Mouse (Mus musculus) mammary gland, adult 2 months (tissue): ENCODE measurements around the gene Gm28036. TPM values are rescaled to one million over a fixed set of nuclear protein-coding genes. Genes with fewer than 3 reads are reported as not detected.

Experiments
- polyA plus RNA-seq: library from polyadenylated mRNA; depleted of rRNA; stranded (reverse); fragments of >200 nt; gene quantifications from 2 replicates; pipeline ENCODE4 v1.2.3, GENCODE M21; 2012; ENCODE audit warnings: low replicate concordance; rRNA removed

The Gm28036 gene
- 2.4 and 4.8 TPM in 2 replicates for polyA plus RNA-seq

DNA sequence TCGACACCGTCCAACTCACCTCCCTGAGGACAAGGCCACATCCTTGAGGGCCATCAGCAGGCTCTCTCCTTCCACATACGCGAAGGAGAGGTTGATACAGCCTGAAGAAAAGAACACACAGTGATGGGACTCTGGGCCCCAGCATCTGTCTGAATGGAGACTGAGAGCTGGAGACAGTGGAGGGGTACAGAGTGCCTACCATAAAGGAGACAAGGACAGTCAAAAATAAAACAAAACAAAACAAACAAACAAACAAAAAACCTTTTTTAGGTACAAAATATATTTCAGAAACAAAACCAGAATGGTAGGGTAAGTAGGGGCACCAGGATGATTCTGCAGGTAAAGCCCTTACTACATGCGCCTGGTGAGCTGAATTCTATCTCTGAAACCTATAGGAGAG lies at the start of gene Gm28036:
Gene Gm28036 (minus strand): TSS at position 101 of the 400 bp plus-strand sequence.

DNA sequence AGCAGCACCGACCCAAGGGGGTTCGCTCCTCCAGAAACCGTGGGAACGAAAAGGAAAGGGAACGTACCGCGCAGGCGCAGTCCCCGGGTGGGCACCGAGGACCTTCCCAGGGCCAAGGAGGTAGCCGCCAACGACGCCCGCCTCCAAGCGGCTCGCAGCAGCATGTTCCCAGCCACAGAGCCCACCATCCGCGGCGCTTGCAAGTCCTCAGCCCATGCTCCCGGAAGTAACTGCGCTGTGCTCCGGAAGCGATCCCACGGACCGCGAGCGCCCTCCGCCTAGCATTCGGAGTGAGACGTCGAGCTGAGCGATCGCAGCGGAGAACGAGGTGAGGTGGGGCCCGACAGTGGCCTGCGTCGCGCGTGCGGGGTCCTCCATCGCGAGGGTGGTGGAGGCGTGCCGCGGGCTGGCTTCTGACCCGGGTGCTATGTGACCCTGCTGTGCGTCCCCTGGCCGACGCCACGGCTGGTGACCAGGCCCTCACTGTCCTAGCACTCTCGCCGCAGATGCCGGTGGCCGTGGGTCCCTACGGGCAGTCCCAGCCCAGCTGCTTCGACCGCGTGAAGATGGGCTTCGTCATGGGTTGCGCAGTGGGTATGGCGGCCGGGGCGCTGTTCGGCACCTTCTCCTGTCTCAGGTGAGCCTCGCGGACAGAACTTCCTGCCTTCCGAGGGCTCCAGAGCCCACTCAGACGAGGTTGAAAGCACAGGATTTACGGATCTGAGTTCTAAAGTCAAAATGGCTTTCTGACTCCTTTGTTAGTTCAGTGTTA lies 17.2 kb upstream of the Gm28036 start, which contains the start of the genes Romo1 and Nfs1:
Gene Romo1 (plus strand): TSS at position 87 of the 772 bp plus-strand sequence.
Gene Nfs1 (minus strand): TSS at position 234 of the 772 bp plus-strand sequence.

GRCm38 (mm10) chr2:156111358-156112079 lies 15.4 kb downstream of the Gm28036 start, which contains the start of the genes Cpne1 and Rbm12:
Cpne1 (minus strand) TSS chr2:156111965.
Rbm12 (minus strand) TSS chr2:156111978.

DNA sequence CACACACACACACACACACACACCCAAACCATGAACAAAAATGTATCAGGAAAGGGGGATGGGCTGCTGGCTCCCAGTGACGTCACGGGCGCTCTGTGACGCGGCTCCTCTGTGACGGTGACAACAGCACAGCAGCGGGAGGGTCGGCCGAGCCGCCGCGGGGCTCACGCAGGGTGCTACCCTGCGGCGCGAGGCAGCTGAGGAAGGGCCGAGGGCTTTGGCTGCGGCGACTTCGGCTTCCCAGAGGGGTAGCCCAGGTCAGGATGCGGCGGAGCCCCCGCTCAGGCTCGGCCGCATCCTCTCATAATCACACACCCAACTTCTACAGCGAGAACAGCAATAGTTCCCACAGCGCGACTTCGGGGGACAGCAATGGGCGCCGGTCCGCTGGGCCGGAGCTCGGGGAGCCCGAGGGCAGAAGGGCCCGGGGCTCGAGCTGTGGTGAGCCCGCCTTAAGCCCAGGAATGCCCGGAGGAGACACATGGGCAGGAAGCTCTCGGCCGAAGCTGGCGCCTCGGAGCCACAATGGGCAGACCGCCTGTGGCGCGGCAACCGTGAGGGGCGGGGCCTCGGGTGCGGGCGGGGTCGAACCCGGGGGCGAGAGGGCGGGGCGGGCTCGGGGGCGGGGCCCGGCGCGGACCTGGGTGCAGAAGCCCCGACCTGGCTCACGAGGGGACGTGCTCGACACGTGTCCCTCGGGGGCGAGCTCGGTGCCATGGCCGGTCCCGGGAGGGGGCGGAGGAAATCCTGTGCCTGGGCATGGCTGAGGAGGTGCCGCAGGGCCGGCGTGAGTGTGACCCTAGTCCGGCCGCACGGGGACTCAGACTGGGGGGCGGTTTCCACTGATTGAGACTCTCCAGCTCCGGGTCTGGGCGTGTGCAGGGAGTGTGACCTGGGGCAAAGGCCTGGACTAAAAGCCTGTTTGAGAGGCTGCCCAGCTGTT lies 61.5 kb downstream of the Gm28036 start, which contains the start of gene Spag4:
Gene Spag4 (plus strand): TSS at position 77 of the 943 bp plus-strand sequence.

GRCm38 (mm10) chr2:156052816-156053215 lies 74.1 kb downstream of the Gm28036 start, which contains the start of gene Fer1l4:
Fer1l4 (minus strand) TSS chr2:156052947.

Other genes with a start within 250 kb of the Gm28036 start
- 17.9 and 69.2 TPM in 2 replicates for gene Uqcc1, start 196.8 kb downstream of the Gm28036 start, polyA plus RNA-seq
- not detected in 2 replicates for gene Gm15557, start 186.4 kb downstream of the Gm28036 start, polyA plus RNA-seq
- gene Gdf5, start 181.7 kb downstream of the Gm28036 start, polyA plus RNA-seq: 0.63 and 1.0 TPM in 2 replicates
- 10.2 and 10.8 TPM in 2 replicates for gene Cep250, start 170.6 kb downstream of the Gm28036 start, polyA plus RNA-seq
- 2.4 and 6.7 TPM in 2 replicates for gene 6430550D23Rik, start 119.1 kb downstream of the Gm28036 start, polyA plus RNA-seq
- 195 and 238 TPM in 2 replicates for gene Ergic3, start 119.0 kb downstream of the Gm28036 start, polyA plus RNA-seq
- gene Fer1l4, start 74.1 kb downstream of the Gm28036 start, polyA plus RNA-seq: 6.6 and 7.5 TPM in 2 replicates
- gene Spag4, start 61.9 kb downstream of the Gm28036 start, polyA plus RNA-seq: 4.6 and 6.2 TPM in 2 replicates
- 88.5 and 117 TPM in 2 replicates for gene Cpne1, start 15.1 kb downstream of the Gm28036 start, polyA plus RNA-seq
- gene Rbm12, start 15.1 kb downstream of the Gm28036 start, polyA plus RNA-seq: 9.4 and 17.0 TPM in 2 replicates
- gene Romo1, start 16.9 kb upstream of the Gm28036 start, polyA plus RNA-seq: 181 and 383 TPM in 2 replicates
- gene Nfs1, start 17.1 kb upstream of the Gm28036 start, polyA plus RNA-seq: 67.7 and 98.0 TPM in 2 replicates
- 34.1 and 83.0 TPM in 2 replicates for gene Rbm39, start 53.1 kb upstream of the Gm28036 start, polyA plus RNA-seq
- gene Phf20, start 69.4 kb upstream of the Gm28036 start, polyA plus RNA-seq: 16.7 and 22.2 TPM in 2 replicates
- gene Cnbd2, start 185.2 kb upstream of the Gm28036 start, polyA plus RNA-seq: 1.6 TPM in 2 replicates
- 66.7 and 462 TPM in 2 replicates for gene Scand1, start 185.6 kb upstream of the Gm28036 start, polyA plus RNA-seq